Mouse (Mus musculus) liver, embryonic 14.5 days (tissue): ENCODE results near the gene Fhl5. TPM values are rescaled to one million over a fixed set of nuclear protein-coding genes. Genes with fewer than 3 reads are reported as not detected.
"Not testable (repeated sequence)": the region's sequence is repeated elsewhere in the genome, so short reads cannot be mapped to it uniquely, and the experiment has no call there.

Experiments used
- ATAC-seq: fragments of 200-750 bp; cut with Nextera tagmentation; 2 replicates; pipeline ENCODE4 v1.8.0; 2017; ENCODE audit warnings: moderate number of reproducible peaks, mild to moderate bottlenecking, moderate library complexity; ENCODE audit not compliant: insufficient read depth
- DNase-seq, 3 experiments: peaks; one replicate each; pipeline ENCODE4 v3.0.0-alpha.2; 2012 to 2013; ENCODE audit warnings: low read depth in 3 of 3, low spot score in 3 of 3
- H3K27ac ChIP-seq: fragments of 300-500 bp; sonication (generic); 2 replicates; pipeline ENCODE4 v1.5.1; 2014; ENCODE audit warnings: moderate library complexity, mild to moderate bottlenecking, control low read depth, inconsistent platforms
- H3K27me3 ChIP-seq: fragments of 300-500 bp; sonication (generic); 2 replicates; pipeline ENCODE4 v1.6.1; 2014; ENCODE audit warnings: mild to moderate bottlenecking, low read length, moderate library complexity; ENCODE audit not compliant: control insufficient read depth, insufficient read depth
- H3K36me3 ChIP-seq: fragments of 300-500 bp; sonication (generic); replicated peaks from 2 replicates; pipeline ENCODE4 v1.6.1; 2014; ENCODE audit warnings: low read depth; ENCODE audit not compliant: control insufficient read depth, insufficient read depth
- H3K4me1 ChIP-seq, 2 experiments: fragments of 200-500 bp in 1 of 2; fragments of 300-500 bp in 1 of 2; sonication (generic) in 1 of 2; replicated peaks; 2 replicates each; pipeline ENCODE4 v1.6.1; 2012 to 2014; ENCODE audit warnings: antibody characterized with exemption in 1 of 2, inconsistent platforms in 1 of 2, low read length in 1 of 2; ENCODE audit not compliant: control insufficient read depth in 2 of 2, insufficient read depth in 2 of 2
- H3K4me2 ChIP-seq: fragments of 300-500 bp; sonication (generic); 2 replicates; pipeline ENCODE4 v1.6.1; 2014; ENCODE audit warnings: low read depth, mild to moderate bottlenecking, control low read depth, moderate library complexity
- H3K4me3 ChIP-seq, 2 experiments: fragments of 200-500 bp in 1 of 2; fragments of 300-500 bp in 1 of 2; sonication (generic) in 1 of 2; 2 replicates each; pipeline ENCODE4 v1.5.1; 2012 to 2014; ENCODE audit warnings: low read depth in 2 of 2, low read length in 2 of 2, mild to moderate bottlenecking in 2 of 2, control low read depth in 1 of 2, inconsistent platforms in 1 of 2, moderate library complexity in 1 of 2; ENCODE audit not compliant: insufficient read depth in 1 of 2
- H3K9ac ChIP-seq: fragments of 300-500 bp; sonication (generic); replicated peaks from 2 replicates; pipeline ENCODE4 v1.6.1; 2014; ENCODE audit warnings: mild to moderate bottlenecking, control low read depth, moderate library complexity
- H3K9me3 ChIP-seq: fragments of 300-500 bp; sonication (generic); 2 replicates; pipeline ENCODE4 v1.6.1; 2016; ENCODE audit warnings: low read length, mixed read lengths; ENCODE audit not compliant: control insufficient read depth
- CTCF ChIP-seq: IDR thresholded peaks from 2 replicates; pipeline ENCODE4 v1.5.1; 2016; ENCODE audit warnings: antibody characterized with exemption, low read depth, control low read depth
- EP300 ChIP-seq: IDR thresholded peaks from 2 replicates; pipeline ENCODE4 v1.6.1; 2016; ENCODE audit warnings: antibody characterized with exemption, low read depth
- WGBS: fragments of 180-500 bp; shearing (Covaris S2); extraction: QIAGEN DNeasy Blood & Tissue Kit; methylation state at CpG from one replicate; pipeline ENCODE4 v1.1.7; 2014; ENCODE audit not compliant: insufficient replicate concordance; 5-methylcytosine and 5-hydroxymethylcytosine counted together
- polyA plus RNA-seq, 2 experiments: library from polyadenylated mRNA; depleted of rRNA in 1 of 2; stranded (reverse) in 1 of 2; unstranded in 1 of 2; fragments of >200 nt; fragmentation: Nextera tagmentation in 1 of 2; extraction: Ambion mirVana in 1 of 2; gene quantifications; 2 replicates each; pipeline versions ENCODE4 v1.2.1 to v1.2.3; 2012 to 2014

The Fhl5 gene
- polyA plus RNA-seq (2012; rRNA removed) = not detected in 2 replicates
- not detected in 2 replicates for polyA plus RNA-seq (2014; fragmentation: Nextera tagmentation; extraction: Ambion mirVana)

GRCm38 (mm10) chr4:25242776-25243175 lies at the start of gene Fhl5:
Fhl5 (minus strand) TSS chr4:25242876.
- Histone ChIP-seq H3K4me2 (no peak within 1 kb of the TSS), H3K9me3 (no peaks in the 10 kb centered on the region), H3K36me3 (no peaks in the 10 kb centered on the region), H3K27ac (no peak within 1 kb of the TSS), H3K4me3 (no peak within 1 kb of the TSS), H3K4me1 (no peaks in the 10 kb centered on the region), H3K27me3 (no peaks in the 10 kb centered on the region), H3K9ac (no peak within 1 kb of the TSS)
- no peak for DNase-seq
- 66% methylated on average over 3 of the region's 3 CpGs for WGBS
- TF ChIP-seq CTCF (no peak), EP300 (no peak)
- ATAC-seq = no peak

- not testable (repeated sequence) for ATAC-seq
These were observed 42.3 kb upstream of the Fhl5 start for GRCm38 (mm10) chr4:25285002-25285401.

GRCm38 (mm10) chr4:25281671-25282038 lies 39.0 kb upstream of the Fhl5 start, which contains the start of gene Ufl1:
Ufl1 (minus strand) TSS chr4:25281821.
- ATAC-seq = peak; percentile 99
- TF ChIP-seq CTCF (no peak), EP300 (no peak)
- peaks cover 0 to 2% of the 10 kb centered on the region in 2 experiments; a peak in 2 of 4 replicates for H3K4me1 ChIP-seq
- H3K27ac ChIP-seq = peak within 1 kb of the TSS; percentile 59
- H3K36me3 ChIP-seq = peaks cover 4% of the 10 kb centered on the region
- peak; percentile 82 to 86 (median 82) for DNase-seq
- peak within 1 kb of the TSS; percentile 93 for H3K9ac ChIP-seq
- no peaks in the 10 kb centered on the region for H3K9me3 ChIP-seq
- peak within 1 kb of the TSS; percentile 83 for H3K4me2 ChIP-seq
- H3K4me3 ChIP-seq = peak within 1 kb of the TSS; percentile 86 to 94
- WGBS = under 1% methylated on average over 30 of the region's 30 CpGs
- H3K27me3 ChIP-seq = no peaks in the 10 kb centered on the region

More at GRCm38 (mm10) chr4:25285002-25285401, 42.3 kb upstream of the Fhl5 start:
- WGBS = 52% methylated on average over 1 of the region's 1 CpGs
- not testable (repeated sequence) for H3K36me3 ChIP-seq, H3K4me2 ChIP-seq, H3K4me1 ChIP-seq, H3K4me3 ChIP-seq, H3K9ac ChIP-seq, H3K27me3 ChIP-seq, H3K9me3 ChIP-seq, H3K27ac ChIP-seq, DNase-seq

GRCm38 (mm10) chr4:25280938-25281670 lies 38.4 kb upstream of the Fhl5 start:
- Histone ChIP-seq H3K4me3 (peak overlapping the region; percentile 86 to 94), H3K4me1 (peaks cover 0 to 2% of the 10 kb centered on the region in 2 experiments; a peak in 2 of 4 replicates), H3K9me3 (no peaks in the 10 kb centered on the region), H3K36me3 (peaks cover 4% of the 10 kb centered on the region), H3K4me2 (peak overlapping the region; percentile 83), H3K27ac (peak overlapping the region; percentile 59), H3K27me3 (no peaks in the 10 kb centered on the region), H3K9ac (peak overlapping the region; percentile 93)
- TF ChIP-seq CTCF (peak; percentile 43), EP300 (no peak)
- DNase-seq = peak in 1 of 3 experiments; percentile 44
- WGBS = 3% methylated on average over 32 of the region's 32 CpGs
- ATAC-seq = peak; percentile 87

GRCm38 (mm10) chr4:25272861-25273627 lies 30.4 kb upstream of the Fhl5 start:
- Histone ChIP-seq H3K4me2 (no peak overlapping the region), H3K9ac (no peak overlapping the region), H3K27me3 (no peaks in the 10 kb centered on the region), H3K4me1 (no peaks in the 10 kb centered on the region), H3K36me3 (peaks cover 14% of the 10 kb centered on the region), H3K27ac (no peak overlapping the region), H3K9me3 (no peaks in the 10 kb centered on the region), H3K4me3 (no peak overlapping the region)
- DNase-seq = no peak
- no peak for ATAC-seq
- TF ChIP-seq EP300 = no peak
- no peak for TF ChIP-seq CTCF
- 60% methylated on average over 7 of the region's 7 CpGs for WGBS
